Mouse (Mus musculus) limb, embryonic 14.5 days (tissue): Measurements from ENCODE around the gene Braf. TPM values are rescaled to one million over a fixed set of nuclear protein-coding genes. Genes with fewer than 3 reads are reported as not detected.
A peak's percentile ranks its signal among the peaks of the same experiment; 100 is the strongest.
"Not testable (repeated sequence)": the region's sequence is repeated elsewhere in the genome, so short reads cannot be mapped to it uniquely, and the experiment has no call there.

ENCODE experiments used
- ATAC-seq: fragments of 200-750 bp; cut with Nextera tagmentation; 2 replicates; pipeline ENCODE4 v1.8.0; 2017; ENCODE audit warnings: low read depth, moderate number of reproducible peaks, moderate TSS enrichment; ENCODE audit not compliant: low FRiP score
- DNase-seq: peaks from one replicate; pipeline ENCODE4 v3.0.0-alpha.2; 2015; ENCODE audit warnings: low spot score
- H3K27ac ChIP-seq: fragments of 300-500 bp; sonication (generic); replicated peaks from 2 replicates; pipeline ENCODE4 v1.5.1; 2014; ENCODE audit warnings: low read depth, mild to moderate bottlenecking, low read length, moderate library complexity, mixed read lengths
- H3K27me3 ChIP-seq: fragments of 300-500 bp; sonication (generic); 2 replicates; pipeline ENCODE4 v1.6.1; 2014; ENCODE audit warnings: low read length, mixed read lengths; ENCODE audit not compliant: control insufficient read depth, insufficient read depth
- H3K36me3 ChIP-seq: fragments of 300-500 bp; sonication (generic); 2 replicates; pipeline ENCODE4 v1.6.1; 2014; ENCODE audit warnings: mild to moderate bottlenecking, low read length, moderate library complexity, mixed read lengths; ENCODE audit not compliant: control insufficient read depth, insufficient read depth
- H3K4me1 ChIP-seq: fragments of 300-500 bp; sonication (generic); 2 replicates; pipeline ENCODE4 v1.6.1; 2014; ENCODE audit warnings: antibody characterized with exemption, low read length, mixed read lengths; ENCODE audit not compliant: control insufficient read depth, insufficient read depth
- H3K4me2 ChIP-seq: fragments of 300-500 bp; sonication (generic); replicated peaks from 2 replicates; pipeline ENCODE4 v1.6.1; 2014; ENCODE audit warnings: low read depth, mild to moderate bottlenecking, low read length, moderate library complexity; ENCODE audit not compliant: severe bottlenecking
- H3K4me3 ChIP-seq: fragments of 300-500 bp; sonication (generic); replicated peaks from 2 replicates; pipeline ENCODE4 v1.5.1; 2014; ENCODE audit warnings: low read length
- H3K9ac ChIP-seq: fragments of 300-500 bp; sonication (generic); 2 replicates; pipeline ENCODE4 v1.6.1; 2014; ENCODE audit warnings: mild to moderate bottlenecking, low read depth, low read length, moderate library complexity; ENCODE audit not compliant: severe bottlenecking
- H3K9me3 ChIP-seq: fragments of 300-500 bp; sonication (generic); 2 replicates; pipeline ENCODE4 v1.6.1; 2016; ENCODE audit warnings: low read length; ENCODE audit not compliant: control insufficient read depth
- POLR2A ChIP-seq: fragments of 200-500 bp; IDR thresholded peaks from 2 replicates; pipeline ENCODE4 v1.8.0; 2012; ENCODE audit warnings: inconsistent platforms, mild to moderate bottlenecking, moderate library complexity, borderline replicate concordance; ENCODE audit not compliant: insufficient read depth, insufficient read length; ENCODE audit errors: extremely low read depth
- WGBS: fragments of 180-500 bp; shearing (Covaris S2); extraction: QIAGEN DNeasy Blood & Tissue Kit; methylation state at CpG from one replicate; pipeline ENCODE4 v1.1.7; 2014; 5-methylcytosine and 5-hydroxymethylcytosine counted together
- polyA plus RNA-seq, 2 experiments: library from polyadenylated mRNA; depleted of rRNA in 1 of 2; stranded (reverse) in 1 of 2; unstranded in 1 of 2; fragments of >200 nt; fragmentation: Nextera tagmentation in 1 of 2; extraction: Ambion mirVana in 1 of 2; gene quantifications; 2 replicates each; pipeline versions ENCODE4 v1.2.1 to v1.2.3; 2012 to 2014

The Braf gene
- polyA plus RNA-seq, 2 experiments: 14.2 to 15.2 TPM

DNA sequence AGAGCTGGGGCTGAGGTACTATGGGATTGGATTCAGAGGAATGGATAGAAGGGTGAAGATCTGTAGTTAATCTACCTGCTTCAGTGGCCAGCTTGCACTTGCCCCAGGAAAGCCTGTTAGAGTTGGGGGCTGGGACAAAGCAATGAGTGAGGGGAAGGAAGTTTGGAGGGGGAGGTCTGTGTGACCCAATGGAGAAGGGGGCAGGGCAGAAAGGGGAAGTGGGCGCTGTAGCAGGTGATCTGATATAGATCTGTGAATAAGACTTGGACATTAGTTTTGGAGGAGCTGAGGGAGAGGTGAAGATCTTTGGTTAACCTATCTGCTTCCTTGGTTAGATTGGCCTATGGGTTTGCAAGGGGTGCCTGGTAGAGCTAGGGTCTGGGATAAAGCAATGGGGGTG lies 20.2 kb upstream of the Braf start:
- DNase-seq: no peak
- Histone ChIP-seq H3K36me3 (no peaks in the 10 kb centered on the region), H3K4me1 (no peaks in the 10 kb centered on the region), H3K27me3 (no peaks in the 10 kb centered on the region), H3K4me2 (no peak overlapping the region), H3K27ac (no peak overlapping the region), H3K9ac (no peak overlapping the region), H3K4me3 (no peak overlapping the region), H3K9me3 (no peaks in the 10 kb centered on the region)
- ATAC-seq: no peak
- no peak for TF ChIP-seq POLR2A
- WGBS: 81% methylated on average over 1 of the region's 1 CpGs

DNA sequence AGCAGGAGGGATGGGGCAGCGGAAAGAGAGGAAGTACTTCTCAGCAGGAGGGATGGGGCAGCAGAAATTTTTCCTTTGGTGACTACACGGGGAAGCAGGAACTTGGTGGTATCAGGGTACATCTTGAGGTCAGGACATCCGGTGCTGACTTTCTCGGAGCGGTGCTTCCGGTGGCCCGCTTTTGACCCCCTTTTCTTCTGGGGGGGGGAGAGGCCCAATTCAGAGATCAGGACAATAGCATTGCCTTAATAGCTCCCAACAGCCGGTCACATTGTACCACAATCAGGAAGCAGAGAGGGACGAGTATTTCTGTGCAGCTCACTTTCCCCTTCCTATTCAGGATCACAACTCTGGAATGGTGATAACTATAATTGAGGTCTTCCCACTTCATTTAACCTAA lies 14.4 kb upstream of the Braf start:
- not testable (repeated sequence) for H3K4me1 ChIP-seq, H3K36me3 ChIP-seq, H3K4me3 ChIP-seq, DNase-seq, H3K27me3 ChIP-seq, H3K9ac ChIP-seq, ATAC-seq, H3K9me3 ChIP-seq, H3K4me2 ChIP-seq, H3K27ac ChIP-seq
- 89% methylated on average over 8 of the region's 9 CpGs for WGBS

DNA sequence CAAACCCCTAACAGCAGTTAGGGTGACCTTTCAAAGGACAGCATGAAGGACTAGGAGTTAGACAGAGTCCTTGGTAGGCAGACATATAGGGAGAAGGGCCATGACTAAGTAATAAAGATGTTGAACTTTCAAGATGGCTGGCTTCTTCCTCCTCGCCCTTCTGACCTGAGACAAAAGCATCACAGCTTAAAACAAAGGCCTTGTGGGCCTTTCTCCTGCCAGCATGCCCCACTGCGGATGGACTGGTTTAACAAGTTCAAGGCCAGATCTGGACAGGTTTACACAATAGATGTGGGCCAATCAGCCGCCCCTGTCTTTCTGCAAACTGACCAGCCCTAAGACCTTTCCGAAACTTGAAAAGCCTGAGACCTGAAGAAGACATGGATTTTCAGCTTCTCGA lies 2.8 kb upstream of the Braf start:
- Histone ChIP-seq H3K27me3 (no peaks in the 10 kb centered on the region), H3K4me3 (no peak overlapping the region), H3K9ac (no peak overlapping the region), H3K36me3 (no peaks in the 10 kb centered on the region), H3K4me2 (no peak overlapping the region), H3K4me1 (peaks cover 10% of the 10 kb centered on the region), H3K9me3 (no peaks in the 10 kb centered on the region), H3K27ac (no peak overlapping the region)
- WGBS: 82% methylated on average over 5 of the region's 5 CpGs
- ATAC-seq: no peak
- DNase-seq: no peak
- TF ChIP-seq POLR2A: no peak

DNA sequence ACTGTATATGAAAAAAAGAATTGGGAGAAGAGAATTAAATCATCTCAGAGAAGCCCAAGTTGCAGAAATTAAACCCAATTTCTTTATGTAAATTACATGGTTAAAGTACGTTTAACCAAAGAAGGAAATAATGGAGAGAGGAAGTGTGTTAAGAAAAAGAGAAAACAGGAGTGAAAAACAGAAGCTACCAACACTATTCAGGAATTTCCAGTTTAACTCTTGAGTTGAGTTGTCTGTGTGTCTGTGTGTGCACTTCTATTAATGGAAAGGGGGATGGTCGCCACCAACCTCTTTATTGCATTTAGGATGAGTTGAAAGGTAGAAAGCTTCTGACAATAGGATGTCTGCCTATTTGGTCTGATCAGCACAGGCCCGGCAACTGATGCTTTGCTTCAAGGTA lies 886 bp upstream of the Braf start:
- no peak overlapping the region for H3K4me3 ChIP-seq
- no peak overlapping the region for H3K9ac ChIP-seq
- H3K4me1 ChIP-seq: peaks cover 20% of the 10 kb centered on the region
- H3K36me3 ChIP-seq: no peaks in the 10 kb centered on the region
- no peaks in the 10 kb centered on the region for H3K27me3 ChIP-seq
- DNase-seq (no peak), ATAC-seq (no peak)
- 84% methylated on average over 3 of the region's 3 CpGs for WGBS
- no peaks in the 10 kb centered on the region for H3K9me3 ChIP-seq
- TF ChIP-seq POLR2A: no peak
- no peak overlapping the region for H3K4me2 ChIP-seq
- H3K27ac ChIP-seq: no peak overlapping the region

DNA sequence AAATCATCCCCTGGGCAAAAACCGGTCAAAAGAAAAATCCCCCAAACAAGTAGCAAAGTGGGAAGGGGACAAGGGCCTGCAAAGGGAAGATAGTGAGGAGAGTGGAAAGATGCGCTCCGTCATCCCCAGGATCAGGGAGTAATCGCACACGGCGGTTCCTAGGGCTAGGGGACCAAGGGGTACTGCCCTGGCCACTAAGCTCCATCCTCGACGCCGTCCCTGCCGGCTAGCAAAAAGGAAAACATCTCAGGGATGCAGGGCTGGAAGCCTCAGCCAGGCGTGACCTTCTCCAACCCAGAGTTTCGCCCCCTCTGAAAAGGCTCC lies 759 bp downstream of the Braf start:
- 0% methylated on average over 11 of the region's 12 CpGs for WGBS
- Histone ChIP-seq H3K36me3 (no peaks in the 10 kb centered on the region), H3K9me3 (no peaks in the 10 kb centered on the region), H3K27ac (peak overlapping the region; percentile 94), H3K27me3 (no peaks in the 10 kb centered on the region), H3K4me1 (peaks cover 24% of the 10 kb centered on the region), H3K4me3 (peak overlapping the region; percentile 74), H3K4me2 (peak overlapping the region; percentile 88), H3K9ac (peak overlapping the region; percentile 95)
- TF ChIP-seq POLR2A: no peak
- peak; percentile 16; the same call in 1 of the 2 replicates for ATAC-seq
- DNase-seq: peak; percentile 6

DNA sequence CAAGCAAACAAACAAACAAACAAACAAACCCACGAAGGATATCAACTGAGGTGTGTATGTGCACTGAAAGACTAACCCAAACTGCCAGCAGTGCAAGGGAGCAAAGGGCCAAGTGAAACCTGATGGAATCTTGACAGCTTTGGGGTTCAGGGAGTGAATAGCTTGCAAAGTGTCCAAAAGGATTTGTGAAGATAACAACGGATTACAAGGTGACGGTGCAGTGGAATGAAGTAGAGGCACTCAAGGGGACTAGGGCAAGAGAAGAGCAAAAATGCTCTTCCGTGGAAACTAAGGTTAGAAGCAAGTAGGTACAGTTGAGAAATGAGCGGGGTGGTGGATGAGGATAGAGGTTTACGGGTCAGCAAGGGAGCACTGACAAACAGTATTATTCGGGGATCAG lies 1.2 kb downstream of the Braf start:
- no peak for ATAC-seq
- WGBS: 3% methylated on average over 7 of the region's 7 CpGs

More for the DNA sequence above, 1.2 kb downstream of the Braf start:
- H3K4me2 ChIP-seq: peak overlapping the region; percentile 88
- DNase-seq: no peak
- no peaks in the 10 kb centered on the region for H3K9me3 ChIP-seq
- peaks cover 24% of the 10 kb centered on the region for H3K4me1 ChIP-seq
- peak overlapping the region; percentile 95 for H3K9ac ChIP-seq
- TF ChIP-seq POLR2A: no peak
- no peaks in the 10 kb centered on the region for H3K36me3 ChIP-seq
- H3K27ac ChIP-seq: peak overlapping the region; percentile 94
- no peaks in the 10 kb centered on the region for H3K27me3 ChIP-seq
- peak overlapping the region; percentile 74 for H3K4me3 ChIP-seq
